Mouse (Mus musculus): ENCODE results near the gene Prdm13.

Prdm13 gene

GRCm38 (mm10) chr4:21678101-21678974 is 7.4 kb downstream of the Prdm13 start:
- DNase-seq (ENCODE audit: low read depth): no peak

GRCm38 (mm10) chr4:21674691-21675090 is 11.1 kb downstream of the Prdm13 start:
- DNase-seq (ENCODE audit: low read depth): no peak

GRCm38 (mm10) chr4:21674042-21674441 is 11.7 kb downstream of the Prdm13 start:
- DNase-seq (ENCODE audit: low read depth): no peak

- no peak for DNase-seq (ENCODE audit: low read depth)
These were observed 19.8 kb downstream of the Prdm13 start for GRCm38 (mm10) chr4:21665961-21666360.

- DNase-seq (ENCODE audit: low read depth): no peak
These were observed 27.6 kb downstream of the Prdm13 start for GRCm38 (mm10) chr4:21658184-21658583.

GRCm38 (mm10) chr4:21629275-21629583 is 56.5 kb downstream of the Prdm13 start:
- DNase-seq (ENCODE audit: low read depth): no peak

- DNase-seq (ENCODE audit: low read depth): no peak
These were observed 57.1 kb downstream of the Prdm13 start for GRCm38 (mm10) chr4:21628367-21629274.
